ENCODE assay signal across 8 mouse cellular contexts in genomic region chr5:92961770-92962231, GRCm38 (mm10).
DNase-seq lines count a peak whose midpoint lies in the region; ATAC-seq and TF ChIP-seq lines count a peak whose summit lies in the region.

No protein-coding gene starts in this region.

- H3K27ac ChIP-seq in heart, embryonic 10.5 days: peak overlapping the region; percentile 42; the same call in 1 of the 2 replicates
- peak overlapping the region; percentile 78 for H3K27ac ChIP-seq in lung, embryonic 14.5 days (ENCODE audit: low read depth)
- H3K27ac ChIP-seq in midbrain, postnatal 0 days (ENCODE audit: low read depth, low read length): no peak overlapping the region

- no peak for TF ChIP-seq CTCF in lung, embryonic 14.5 days (IDR thresholded peaks at IDR 0.05; ENCODE audit: low read depth)
- no peak for TF ChIP-seq CTCF in midbrain, postnatal 0 days (IDR thresholded peaks at IDR 0.05)

- peaks cover 72% of the 10 kb centered on the region for H3K36me3 ChIP-seq in heart, embryonic 10.5 days
- peaks cover 28% of the 10 kb centered on the region for H3K36me3 ChIP-seq in lung, embryonic 14.5 days (ENCODE audit: insufficient read depth)
- no peaks in the 10 kb centered on the region for H3K36me3 ChIP-seq in midbrain, postnatal 0 days (ENCODE audit: insufficient read depth, low read length)

- H3K27me3 ChIP-seq in heart, embryonic 10.5 days (ENCODE audit: insufficient read depth, poor library complexity, severe bottlenecking): no peaks in the 10 kb centered on the region
- H3K27me3 ChIP-seq in lung, embryonic 14.5 days (ENCODE audit: insufficient read depth, low read length): no peaks in the 10 kb centered on the region
- H3K27me3 ChIP-seq in midbrain, postnatal 0 days (ENCODE audit: insufficient read depth, low read length): no peaks in the 10 kb centered on the region

- H3K9me3 ChIP-seq in heart, embryonic 10.5 days: no peaks in the 10 kb centered on the region
- no peaks in the 10 kb centered on the region for H3K9me3 ChIP-seq in lung, embryonic 14.5 days (ENCODE audit: low read depth, low read length)
- no peaks in the 10 kb centered on the region for H3K9me3 ChIP-seq in midbrain, postnatal 0 days (ENCODE audit: low read length)

- H3K4me3 ChIP-seq in heart, embryonic 10.5 days: no peak overlapping the region
- H3K4me3 ChIP-seq in lung, embryonic 14.5 days (ENCODE audit: low read depth, low read length): no peak overlapping the region
- no peak overlapping the region for H3K4me3 ChIP-seq in midbrain, postnatal 0 days (ENCODE audit: low read depth, low read length)

- H3K4me2 ChIP-seq in lung, embryonic 14.5 days: no peak overlapping the region
- H3K4me2 ChIP-seq in midbrain, postnatal 0 days (ENCODE audit: low read depth, low read length, poor library complexity, severe bottlenecking): no peak overlapping the region

- 57% methylated on average over 7 of the region's 7 CpGs for WGBS in heart, embryonic 10.5 days
- WGBS in lung, embryonic 14.5 days: 57% methylated on average over 7 of the region's 7 CpGs
- 70% methylated on average over 7 of the region's 7 CpGs for WGBS in midbrain, postnatal 0 days

- DNase-seq in urinary bladder, postnatal 14 days (ENCODE audit: low spot score): peak; percentile 67
- DNase-seq in urinary bladder, adult 18-20 months (ENCODE audit: low spot score in 2 of 2): no peak
- DNase-seq in heart, embryonic 10.5 days (ENCODE audit: low spot score): no peak
- peak; percentile 74 for DNase-seq in lung, embryonic 14.5 days
- no peak for DNase-seq in natural killer cell, adult 2 months (ENCODE audit: low spot score in 2 of 2)
- no peak for DNase-seq in midbrain, postnatal 0 days (ENCODE audit: low spot score)
- DNase-seq in spleen, postnatal 14 days (ENCODE audit: low spot score in 2 of 2): no peak
- no peak for DNase-seq in embryo, embryonic 9.5 days (ENCODE audit: extremely low spot score)

- no peak overlapping the region for H3K9ac ChIP-seq in lung, embryonic 14.5 days
- no peak overlapping the region for H3K9ac ChIP-seq in midbrain, postnatal 0 days (replicated peaks; ENCODE audit: low read length, poor library complexity, severe bottlenecking)

- H3K4me1 ChIP-seq in heart, embryonic 10.5 days: peaks cover 50% of the 10 kb centered on the region
- no peaks in the 10 kb centered on the region for H3K4me1 ChIP-seq in lung, embryonic 14.5 days (ENCODE audit: insufficient read depth)
- H3K4me1 ChIP-seq in midbrain, postnatal 0 days (ENCODE audit: insufficient read depth, low read length): no peaks in the 10 kb centered on the region

- ATAC-seq in lung, embryonic 14.5 days (ENCODE audit: insufficient read depth): peak; percentile 87
- ATAC-seq in midbrain, postnatal 0 days (ENCODE audit: low FRiP score): no peak

Comparison
In these comparisons a context has a peak if more than half of its experiments do, and no peak if none do; other contexts are left out.
1. DNase-seq: peak in urinary bladder, postnatal 14 days (single experiment) and lung, embryonic 14.5 days (single experiment); none in urinary bladder, adult 18-20 months (0 of 2), heart, embryonic 10.5 days (single experiment), natural killer cell, adult 2 months (0 of 2), midbrain, postnatal 0 days (single experiment), spleen, postnatal 14 days (0 of 2) and embryo, embryonic 9.5 days (single experiment).